Mouse (Mus musculus) midbrain, embryonic 14.5 days (tissue): ENCODE measurements around the gene Smbd1. TPM values are rescaled to one million over a fixed set of nuclear protein-coding genes. Genes with fewer than 3 reads are reported as not detected.

Source experiments
- ATAC-seq: fragments of 200-750 bp; cut with Nextera tagmentation; 2 replicates; pipeline ENCODE4 v1.8.0; 2017; ENCODE audit warnings: moderate number of reproducible peaks, moderate library complexity; ENCODE audit not compliant: low FRiP score, low TSS enrichment
- DNase-seq: peaks from one replicate; pipeline ENCODE4 v3.0.0-alpha.2; 2015
- H3K27ac ChIP-seq: fragments of 300-500 bp; sonication (generic); replicated peaks from 2 replicates; pipeline ENCODE4 v1.5.1; 2014; ENCODE audit warnings: mild to moderate bottlenecking, low read depth, low read length, moderate library complexity
- H3K27me3 ChIP-seq: fragments of 300-500 bp; sonication (generic); 2 replicates; pipeline ENCODE4 v1.6.1; 2014; ENCODE audit warnings: low read length, control low read depth, mixed read lengths; ENCODE audit not compliant: control insufficient read depth, insufficient read depth
- H3K36me3 ChIP-seq: fragments of 300-500 bp; sonication (generic); 2 replicates; pipeline ENCODE4 v1.6.1; 2014; ENCODE audit warnings: low read length, control low read depth; ENCODE audit not compliant: control insufficient read depth, insufficient read depth
- H3K4me1 ChIP-seq: fragments of 300-500 bp; sonication (generic); 2 replicates; pipeline ENCODE4 v1.6.1; 2014; ENCODE audit warnings: mild to moderate bottlenecking, antibody characterized with exemption, low read length, control low read depth; ENCODE audit not compliant: control insufficient read depth, insufficient read depth
- H3K4me2 ChIP-seq: fragments of 300-500 bp; sonication (generic); 2 replicates; pipeline ENCODE4 v1.6.1; 2014; ENCODE audit warnings: mild to moderate bottlenecking, low read length, moderate library complexity
- H3K4me3 ChIP-seq: fragments of 300-500 bp; sonication (generic); replicated peaks from 2 replicates; pipeline ENCODE4 v1.5.1; 2014; ENCODE audit warnings: low read depth, low read length
- H3K9ac ChIP-seq: fragments of 300-500 bp; sonication (generic); replicated peaks from 2 replicates; pipeline ENCODE4 v1.6.1; 2014; ENCODE audit warnings: mild to moderate bottlenecking, low read length, moderate library complexity
- H3K9me3 ChIP-seq: fragments of 300-500 bp; sonication (generic); 2 replicates; pipeline ENCODE4 v1.6.1; 2016; ENCODE audit warnings: low read length, control low read depth, mixed read lengths; ENCODE audit not compliant: control insufficient read depth
- WGBS: fragments of 180-500 bp; shearing (Covaris S2); extraction: QIAGEN DNeasy Blood & Tissue Kit; methylation state at CpG from one replicate; pipeline ENCODE4 v1.1.7; 2014; 5-methylcytosine and 5-hydroxymethylcytosine counted together
- polyA plus RNA-seq: library from polyadenylated mRNA; unstranded; fragments of >200 nt; fragmentation: Nextera tagmentation; extraction: Ambion mirVana; gene quantifications from 2 replicates; pipeline ENCODE4 v1.2.1, GENCODE M21; 2014

The Smbd1 gene
- polyA plus RNA-seq, 1 experiment from 2014 or later: not detected

GRCm38 (mm10) chr16:32803901-32804300 is 6.4 kb downstream of the Smbd1 start:
- no peak overlapping the region for H3K4me3 ChIP-seq
- 70% methylated on average over 5 of the region's 5 CpGs for WGBS

GRCm38 (mm10) chr16:32803252-32803853 is 6.9 kb downstream of the Smbd1 start:
- ATAC-seq: peak; percentile 46; the same call in 1 of the 2 replicates
- H3K9me3 ChIP-seq: no peaks in the 10 kb centered on the region
- H3K27ac ChIP-seq: no peak overlapping the region; the same call in 1 of the 2 replicates
- 43% methylated on average over 6 of the region's 6 CpGs for WGBS
- DNase-seq: peak; percentile 78
- H3K4me1 ChIP-seq: no peaks in the 10 kb centered on the region
- H3K9ac ChIP-seq: no peak overlapping the region
- no peaks in the 10 kb centered on the region for H3K27me3 ChIP-seq
- H3K4me2 ChIP-seq: no peak overlapping the region
- no peak overlapping the region for H3K4me3 ChIP-seq
- H3K36me3 ChIP-seq: no peaks in the 10 kb centered on the region

More at GRCm38 (mm10) chr16:32803901-32804300, 6.4 kb downstream of the Smbd1 start:
- no peak for DNase-seq
- ATAC-seq: no peak
- Histone ChIP-seq H3K9me3 (no peaks in the 10 kb centered on the region), H3K36me3 (no peaks in the 10 kb centered on the region), H3K27me3 (no peaks in the 10 kb centered on the region), H3K4me1 (no peaks in the 10 kb centered on the region), H3K4me2 (no peak overlapping the region), H3K9ac (no peak overlapping the region), H3K27ac (no peak overlapping the region)

GRCm38 (mm10) chr16:32797426-32797689 is 12.9 kb downstream of the Smbd1 start, which contains the start of gene Muc20:
Muc20 (minus strand) TSS chr16:32797435.
- Histone ChIP-seq H3K36me3 (no peaks in the 10 kb centered on the region), H3K27ac (no peak within 1 kb of the TSS), H3K9ac (no peak within 1 kb of the TSS), H3K9me3 (no peaks in the 10 kb centered on the region), H3K4me1 (no peaks in the 10 kb centered on the region), H3K4me3 (no peak within 1 kb of the TSS), H3K4me2 (no peak within 1 kb of the TSS), H3K27me3 (no peaks in the 10 kb centered on the region)
- DNase-seq (no peak), ATAC-seq (no peak)
- WGBS: 84% methylated on average over 3 of the region's 3 CpGs

- WGBS: 71% methylated on average over 14 of the region's 14 CpGs
- no peak overlapping the region for H3K4me3 ChIP-seq
- H3K4me1 ChIP-seq: no peaks in the 10 kb centered on the region
- no peaks in the 10 kb centered on the region for H3K36me3 ChIP-seq
- DNase-seq (no peak), ATAC-seq (no peak)
- no peaks in the 10 kb centered on the region for H3K9me3 ChIP-seq
- no peak overlapping the region for H3K9ac ChIP-seq
- no peak overlapping the region for H3K4me2 ChIP-seq
- no peak overlapping the region for H3K27ac ChIP-seq
- no peaks in the 10 kb centered on the region for H3K27me3 ChIP-seq
These were observed 13.4 kb downstream of the Smbd1 start for GRCm38 (mm10) chr16:32796676-32797425.

- no peak for ATAC-seq
- no peaks in the 10 kb centered on the region for H3K36me3 ChIP-seq
- H3K4me1 ChIP-seq: no peaks in the 10 kb centered on the region
- H3K9ac ChIP-seq: no peak overlapping the region
- WGBS: 91% methylated on average over 1 of the region's 1 CpGs
- no peak overlapping the region for H3K27ac ChIP-seq
- no peak overlapping the region for H3K4me3 ChIP-seq
- H3K9me3 ChIP-seq: no peaks in the 10 kb centered on the region
- H3K27me3 ChIP-seq: no peaks in the 10 kb centered on the region
- no peak for DNase-seq
- H3K4me2 ChIP-seq: no peak overlapping the region
These were observed 15.1 kb downstream of the Smbd1 start for GRCm38 (mm10) chr16:32795177-32795576.

GRCm38 (mm10) chr16:32790056-32790455 is 20.2 kb downstream of the Smbd1 start:
- ATAC-seq: no peak
- Histone ChIP-seq H3K9me3 (no peaks in the 10 kb centered on the region), H3K4me2 (no peak overlapping the region), H3K27me3 (no peaks in the 10 kb centered on the region), H3K9ac (no peak overlapping the region), H3K4me3 (no peak overlapping the region), H3K4me1 (no peaks in the 10 kb centered on the region), H3K36me3 (no peaks in the 10 kb centered on the region), H3K27ac (no peak overlapping the region)
- no peak for DNase-seq
- 95% methylated on average over 5 of the region's 5 CpGs for WGBS

- Histone ChIP-seq H3K4me2 (no peak overlapping the region), H3K9me3 (no peaks in the 10 kb centered on the region), H3K4me1 (0 out of 2 replicates have a peak, but pooled peaks cover 3% of the 10 kb centered on the region), H3K4me3 (no peak overlapping the region), H3K27me3 (no peaks in the 10 kb centered on the region), H3K9ac (no peak overlapping the region), H3K27ac (no peak overlapping the region), H3K36me3 (no peaks in the 10 kb centered on the region)
- DNase-seq (peak; percentile 79), ATAC-seq (no peak)
- WGBS: 61% methylated on average over 13 of the region's 13 CpGs
These were observed 25.4 kb downstream of the Smbd1 start for GRCm38 (mm10) chr16:32784840-32785239.

GRCm38 (mm10) chr16:32783324-32784062 is 26.8 kb downstream of the Smbd1 start:
- no peaks in the 10 kb centered on the region for H3K27me3 ChIP-seq
- DNase-seq (peak; percentile 22), ATAC-seq (no peak)
- no peaks in the 10 kb centered on the region for H3K36me3 ChIP-seq
- no peak overlapping the region for H3K27ac ChIP-seq
- H3K9me3 ChIP-seq: no peaks in the 10 kb centered on the region
- WGBS: 50% methylated on average over 5 of the region's 5 CpGs
- H3K4me2 ChIP-seq: no peak overlapping the region
- 0 out of 2 replicates have a peak, but pooled peaks cover 3% of the 10 kb centered on the region for H3K4me1 ChIP-seq
- no peak overlapping the region for H3K4me3 ChIP-seq
- no peak overlapping the region for H3K9ac ChIP-seq
